ENCODE assay signal across 8 mouse cellular contexts in genomic region chr2:30759858-30760547, GRCm38 (mm10). TPM values are rescaled to one million over a fixed set of nuclear protein-coding genes. Genes with fewer than 3 reads are reported as not detected.
A peak's percentile ranks its signal among the peaks of the same experiment; 100 is the strongest.
DNase-seq lines count a peak whose midpoint lies in the region; ATAC-seq and TF ChIP-seq lines count a peak whose summit lies in the region.
"Had no signal": no experiment of that assay in that cellular context is flagged by ENCODE, and none has a peak within 500 bp of the region (broad histone marks: within the 10 kb centered on the region; RNA-seq: fewer than 3 reads in every experiment).

No protein-coding gene starts in this region.

- no peak for TF ChIP-seq CTCF in lung, postnatal 0 days (IDR thresholded peaks at IDR 0.05)
- TF ChIP-seq CTCF in stomach, postnatal 0 days (IDR thresholded peaks at IDR 0.05; ENCODE audit: low read depth) = no peak; the same call in 1 of the 2 replicates

- no peaks in the 10 kb centered on the region for H3K9me3 ChIP-seq in lung, postnatal 0 days (ENCODE audit: low read length)
- peaks cover 13% of the 10 kb centered on the region for H3K9me3 ChIP-seq in embryonic facial prominence, embryonic 13.5 days
- H3K9me3 ChIP-seq in stomach, postnatal 0 days (ENCODE audit: control insufficient read depth, low read length) = 0 out of 2 replicates have a peak, but pooled peaks cover 3% of the 10 kb centered on the region

- no peak for TF ChIP-seq EP300 in lung, postnatal 0 days (IDR thresholded peaks at IDR 0.05)
- TF ChIP-seq EP300 in stomach, postnatal 0 days (optimal IDR thresholded peaks at IDR 0.05) = no peak

- no peaks in the 10 kb centered on the region for H3K27me3 ChIP-seq in lung, postnatal 0 days (replicated peaks; ENCODE audit: insufficient read depth, low read length)
- H3K27me3 ChIP-seq in embryonic facial prominence, embryonic 13.5 days = no peaks in the 10 kb centered on the region
- no peaks in the 10 kb centered on the region for H3K27me3 ChIP-seq in stomach, postnatal 0 days (ENCODE audit: control insufficient read depth, insufficient read depth, low read length)

- peak overlapping the region; percentile 95 for H3K27ac ChIP-seq in lung, postnatal 0 days (ENCODE audit: low read length)
- peak overlapping the region; percentile 96 for H3K27ac ChIP-seq in embryonic facial prominence, embryonic 13.5 days
- peak overlapping the region; percentile 88; the same call in 1 of the 2 replicates for H3K27ac ChIP-seq in stomach, postnatal 0 days (replicated peaks)

- no peak overlapping the region for H3K9ac ChIP-seq in lung, postnatal 0 days (replicated peaks; ENCODE audit: low read depth)
- H3K9ac ChIP-seq in embryonic facial prominence, embryonic 13.5 days = no peak overlapping the region
- no peak overlapping the region for H3K9ac ChIP-seq in stomach, postnatal 0 days (ENCODE audit: low read length)

- H3K4me1 ChIP-seq in lung, postnatal 0 days (ENCODE audit: insufficient read depth, low read depth, low read length) = peaks cover 19% of the 10 kb centered on the region; the same call in 1 of the 2 replicates
- H3K4me1 ChIP-seq in embryonic facial prominence, embryonic 13.5 days = peaks cover 40% of the 10 kb centered on the region
- peaks cover 15% of the 10 kb centered on the region; the same call in 1 of the 2 replicates for H3K4me1 ChIP-seq in stomach, postnatal 0 days (replicated peaks; ENCODE audit: control insufficient read depth, insufficient read depth)

- ATAC-seq in lung, postnatal 0 days = no peak
- ATAC-seq in embryonic facial prominence, embryonic 13.5 days (ENCODE audit: insufficient number of reproducible peaks, insufficient read depth, low FRiP score, low TSS enrichment, low read depth) = no peak
- ATAC-seq in stomach, postnatal 0 days (ENCODE audit: low FRiP score, low TSS enrichment) = no peak

- WGBS in lung, postnatal 0 days = 59% methylated on average over 10 of the region's 10 CpGs
- WGBS in embryonic facial prominence, embryonic 13.5 days = 59% methylated on average over 10 of the region's 10 CpGs
- WGBS in stomach, postnatal 0 days = 59% methylated on average over 10 of the region's 10 CpGs

- no peaks in the 10 kb centered on the region for H3K36me3 ChIP-seq in lung, postnatal 0 days (ENCODE audit: insufficient read depth, low read length)
- H3K36me3 ChIP-seq in embryonic facial prominence, embryonic 13.5 days = no peaks in the 10 kb centered on the region
- no peaks in the 10 kb centered on the region for H3K36me3 ChIP-seq in stomach, postnatal 0 days (ENCODE audit: control insufficient read depth, insufficient read depth, low read length)

- no peak for DNase-seq in lung, postnatal 0 days (ENCODE audit: low spot score)
- no peak for DNase-seq in lung, postnatal 10 days
- peak; percentile 87 for DNase-seq in kidney, postnatal 14 days
- DNase-seq in stomach, postnatal 0 days (ENCODE audit: low spot score) = no peak
- no peak for DNase-seq in ovary, adult 18-20 months (ENCODE audit: low spot score)
- DNase-seq in right cerebral cortex, postnatal 25 days = no peak
- DNase-seq: heart, postnatal 36 days had no signal

- H3K4me2 ChIP-seq in lung, postnatal 0 days (replicated peaks; ENCODE audit: low read depth, low read length) = no peak overlapping the region
- H3K4me2 ChIP-seq in embryonic facial prominence, embryonic 13.5 days = no peak overlapping the region
- no peak overlapping the region for H3K4me2 ChIP-seq in stomach, postnatal 0 days (replicated peaks; ENCODE audit: low read depth)

- no peak overlapping the region for H3K4me3 ChIP-seq in lung, postnatal 0 days (ENCODE audit: low read depth, low read length)
- H3K4me3 ChIP-seq in embryonic facial prominence, embryonic 13.5 days = no peak overlapping the region
- no peak overlapping the region for H3K4me3 ChIP-seq in stomach, postnatal 0 days (ENCODE audit: low read depth, low read length)

RNA-seq across cellular contexts. Expression of gene 1700001O22Rik, which starts 43.5 kb away (rescaled TPM):
- 0.47 and 0.94 TPM in 2 replicates for polyA plus RNA-seq in lung, postnatal 0 days (2015; fragmentation: Nextera tagmentation; extraction: Ambion mirVana)
- polyA plus RNA-seq in embryonic facial prominence, embryonic 13.5 days (2015; fragmentation: Nextera tagmentation; extraction: Ambion mirVana) = 2.8 and 2.9 TPM in 2 replicates
- 2.0 and 2.5 TPM in 2 replicates for polyA plus RNA-seq in stomach, postnatal 0 days (2015; fragmentation: Nextera tagmentation; extraction: Ambion mirVana)

RNA-seq across cellular contexts. Expression of gene Ntmt1, which starts 47.6 kb away (rescaled TPM):
- 49.4 and 50.7 TPM in 2 replicates for polyA plus RNA-seq in lung, postnatal 0 days (2015; fragmentation: Nextera tagmentation; extraction: Ambion mirVana)
- polyA plus RNA-seq in embryonic facial prominence, embryonic 13.5 days (2015; fragmentation: Nextera tagmentation; extraction: Ambion mirVana) = 94.9 and 105 TPM in 2 replicates
- polyA plus RNA-seq in stomach, postnatal 0 days (2015; fragmentation: Nextera tagmentation; extraction: Ambion mirVana) = 52.4 and 53.3 TPM in 2 replicates
